Mouse (Mus musculus) kidney, adult 2 months (tissue): ENCODE results near the gene Bmf.

ENCODE experiments used
- CTCF ChIP-seq: fragments of 200-500 bp; conservative IDR thresholded peaks from 2 replicates; pipeline ENCODE4 v1.5.1; 2011; ENCODE audit warnings: low read depth, mild to moderate bottlenecking, control low read depth, low read length, moderate library complexity, mixed read lengths; ENCODE audit not compliant: insufficient read depth, insufficient read length
- POLR2A ChIP-seq: fragments of 200-500 bp; IDR thresholded peaks from one replicate; pipeline ENCODE4 v1.6.1; 2011; ENCODE audit warnings: low read depth, low read length, control low read depth

DNA sequence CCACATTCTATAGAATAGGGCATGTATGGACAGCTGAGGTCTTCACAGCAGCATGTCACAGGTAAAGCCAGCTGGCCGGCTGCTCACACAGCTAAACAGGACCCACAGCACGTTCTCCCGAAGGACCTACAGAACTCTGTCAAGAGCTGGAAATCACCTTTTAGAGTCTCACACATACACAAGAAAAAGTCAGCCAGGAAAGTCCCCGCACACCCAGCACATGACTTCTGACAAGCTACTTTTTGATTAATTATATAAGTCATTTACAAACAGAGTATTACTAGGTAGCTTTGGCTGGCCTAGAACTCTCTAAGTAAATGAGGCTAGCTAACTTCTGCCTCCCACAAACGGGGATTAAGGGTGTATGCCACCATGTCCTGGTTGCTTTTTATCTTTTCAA lies 22.9 kb downstream of the Bmf start:
- TF ChIP-seq CTCF (no peak), POLR2A (no peak)
